Mouse (Mus musculus): ENCODE data around the gene Vmn2r28. TPM values are rescaled to one million over a fixed set of nuclear protein-coding genes. Genes with fewer than 3 reads are reported as not detected.
"Not testable (repeated sequence)": the region's sequence is repeated elsewhere in the genome, so short reads cannot be mapped to it uniquely, and the experiment has no call there.

Vmn2r28 gene
- polyA plus RNA-seq (2012; rRNA removed), result not detected in 2 replicates

- not testable (repeated sequence) for DNase-seq (ENCODE audit: low read depth, low spot score)
Observed at GRCm38 (mm10) chr7:5493856-5494255, at the start of gene Vmn2r28. Gene Vmn2r28 (minus strand): TSS chr7:5493956.

GRCm38 (mm10) chr7:5540770-5541436 is 47.1 kb upstream of the Vmn2r28 start:
- 36% methylated on average over 3 of the region's 3 CpGs for WGBS
- not testable (repeated sequence) for DNase-seq (ENCODE audit: low read depth, low spot score)

- DNase-seq (ENCODE audit: low read depth, low spot score), result no peak
Observed at GRCm38 (mm10) chr7:5456674-5457073, 37.1 kb downstream of the Vmn2r28 start, which contains the start of gene Vmn1r59. Gene Vmn1r59 (minus strand): TSS chr7:5456774.

GRCm38 (mm10) chr7:5454011-5454410 is 39.7 kb downstream of the Vmn2r28 start:
- not testable (repeated sequence) for DNase-seq (ENCODE audit: low read depth, low spot score)
- 66% methylated on average over 3 of the region's 3 CpGs for WGBS

GRCm38 (mm10) chr7:5448627-5449026 is 45.1 kb downstream of the Vmn2r28 start:
- no peak for DNase-seq (ENCODE audit: low read depth, low spot score)

Other genes with a start within 250 kb of the Vmn2r28 start
- not detected in 2 replicates for gene Gm5065, start 143.4 kb downstream of the Vmn2r28 start, polyA plus RNA-seq (2012; rRNA removed)
- not detected in 2 replicates for gene Nlrp2, start 142.9 kb downstream of the Vmn2r28 start, polyA plus RNA-seq (2012; rRNA removed)
- gene Vmn1r58, start 80.6 kb downstream of the Vmn2r28 start, polyA plus RNA-seq (2012; rRNA removed), result not detected in 2 replicates
- gene Vmn1r59, start 37.2 kb downstream of the Vmn2r28 start, polyA plus RNA-seq (2012; rRNA removed), result not detected in 2 replicates
- gene Vmn1r60, start 53.4 kb upstream of the Vmn2r28 start, polyA plus RNA-seq (2012; rRNA removed), result not detected in 2 replicates
- not detected in 2 replicates for gene Vmn1r61, start 119.3 kb upstream of the Vmn2r28 start, polyA plus RNA-seq (2012; rRNA removed)
- not detected in 2 replicates for gene Vmn1r62, start 179.7 kb upstream of the Vmn2r28 start, polyA plus RNA-seq (2012; rRNA removed)